Mouse (Mus musculus) liver, embryonic 16.5 days (tissue): ENCODE results near the gene AC141477.1. TPM values are rescaled to one million over a fixed set of nuclear protein-coding genes. Genes with fewer than 3 reads are reported as not detected.

ENCODE experiments used
- ATAC-seq: fragments of 200-750 bp; cut with Nextera tagmentation; 2 replicates; pipeline ENCODE4 v1.8.0; 2017; ENCODE audit warnings: low read depth, mild to moderate bottlenecking, moderate number of reproducible peaks, moderate library complexity
- H3K27ac ChIP-seq: fragments of 300-500 bp; sonication (generic); 2 replicates; pipeline ENCODE4 v1.5.1; 2014; ENCODE audit warnings: mild to moderate bottlenecking, low read length
- H3K27me3 ChIP-seq: fragments of 300-500 bp; sonication (generic); 2 replicates; pipeline ENCODE4 v1.6.1; 2014; ENCODE audit warnings: low read depth, low read length, mixed read lengths; ENCODE audit not compliant: control insufficient read depth, insufficient read depth
- H3K36me3 ChIP-seq: fragments of 300-500 bp; sonication (generic); 2 replicates; pipeline ENCODE4 v1.6.1; 2014; ENCODE audit warnings: mild to moderate bottlenecking; ENCODE audit not compliant: control insufficient read depth, insufficient read depth
- H3K4me1 ChIP-seq: fragments of 300-500 bp; sonication (generic); 2 replicates; pipeline ENCODE4 v1.6.1; 2014; ENCODE audit warnings: low read depth, low read length, mixed read lengths; ENCODE audit not compliant: control insufficient read depth
- H3K4me2 ChIP-seq: fragments of 300-500 bp; sonication (generic); 2 replicates; pipeline ENCODE4 v1.6.1; 2014; ENCODE audit warnings: low read depth, low read length, mixed read lengths
- H3K4me3 ChIP-seq: fragments of 300-500 bp; sonication (generic); 2 replicates; pipeline ENCODE4 v1.5.1; 2014; ENCODE audit warnings: low read depth, mild to moderate bottlenecking, low read length
- H3K9ac ChIP-seq: fragments of 300-500 bp; sonication (generic); 2 replicates; pipeline ENCODE4 v1.6.1; 2014; ENCODE audit warnings: low read depth, low read length
- H3K9me3 ChIP-seq: fragments of 300-500 bp; sonication (generic); replicated peaks from 2 replicates; pipeline ENCODE4 v1.6.1; 2016; ENCODE audit warnings: low read length; ENCODE audit not compliant: control insufficient read depth
- WGBS: fragments of 180-500 bp; shearing (Covaris S2); extraction: QIAGEN DNeasy Blood & Tissue Kit; methylation state at CpG from one replicate; pipeline ENCODE4 v1.1.7; 2014; ENCODE audit not compliant: insufficient replicate concordance; 5-methylcytosine and 5-hydroxymethylcytosine counted together
- polyA plus RNA-seq: library from polyadenylated mRNA; unstranded; fragments of >200 nt; fragmentation: Nextera tagmentation; extraction: Ambion mirVana; gene quantifications from 2 replicates; pipeline ENCODE4 v1.2.1, GENCODE M21; 2015

Gene AC141477.1
- polyA plus RNA-seq: not detected in 2 replicates

- H3K4me3 ChIP-seq: peak within 1 kb of the TSS; percentile 92
Observed at GRCm38 (mm10) chr10:76440281-76440680, at the start of gene AC141477.1. Gene AC141477.1, minus strand, starts transcription at chr10:76440444.

GRCm38 (mm10) chr10:76489205-76489604 is 49.0 kb upstream of the AC141477.1 start:
- Histone ChIP-seq H3K36me3 (peaks cover 23% of the 10 kb centered on the region), H3K4me3 (no peak overlapping the region), H3K9ac (no peak overlapping the region), H3K9me3 (no peaks in the 10 kb centered on the region), H3K27me3 (no peaks in the 10 kb centered on the region), H3K4me2 (no peak overlapping the region), H3K4me1 (peaks cover 5% of the 10 kb centered on the region; the same call in 1 of the 2 replicates), H3K27ac (no peak overlapping the region)
- no peak for ATAC-seq
- 62% methylated on average over 15 of the region's 15 CpGs for WGBS

More at GRCm38 (mm10) chr10:76440281-76440680, at the start of gene AC141477.1:
- no peak for ATAC-seq
- no peaks in the 10 kb centered on the region for H3K9me3 ChIP-seq
- no peaks in the 10 kb centered on the region for H3K27me3 ChIP-seq
- H3K4me1 ChIP-seq: peaks cover 20% of the 10 kb centered on the region
- 88% methylated on average over 17 of the region's 17 CpGs for WGBS
- H3K4me2 ChIP-seq: peak within 1 kb of the TSS; percentile 78
- no peak within 1 kb of the TSS for H3K9ac ChIP-seq
- H3K36me3 ChIP-seq: peaks cover 19% of the 10 kb centered on the region
- no peak within 1 kb of the TSS for H3K27ac ChIP-seq

GRCm38 (mm10) chr10:76488265-76488664 is 48.0 kb upstream of the AC141477.1 start:
- no peak overlapping the region for H3K9ac ChIP-seq
- peak; percentile 76 for ATAC-seq
- H3K27ac ChIP-seq: no peak overlapping the region; the same call in 1 of the 2 replicates
- H3K27me3 ChIP-seq: no peaks in the 10 kb centered on the region
- H3K4me2 ChIP-seq: no peak overlapping the region
- no peaks in the 10 kb centered on the region for H3K9me3 ChIP-seq
- H3K4me1 ChIP-seq: peaks cover under 1% of the 10 kb centered on the region; the same call in 1 of the 2 replicates
- H3K36me3 ChIP-seq: peaks cover 25% of the 10 kb centered on the region
- WGBS: 30% methylated on average over 8 of the region's 8 CpGs
- no peak overlapping the region for H3K4me3 ChIP-seq

GRCm38 (mm10) chr10:76486302-76486701 is 46.1 kb upstream of the AC141477.1 start:
- peaks cover 25% of the 10 kb centered on the region for H3K36me3 ChIP-seq
- no peak for ATAC-seq
- no peak overlapping the region for H3K27ac ChIP-seq
- no peak overlapping the region for H3K4me2 ChIP-seq
- no peak overlapping the region for H3K4me3 ChIP-seq
- H3K9me3 ChIP-seq: no peaks in the 10 kb centered on the region
- WGBS: 61% methylated on average over 2 of the region's 2 CpGs
- H3K9ac ChIP-seq: no peak overlapping the region
- H3K4me1 ChIP-seq: no peaks in the 10 kb centered on the region
- no peaks in the 10 kb centered on the region for H3K27me3 ChIP-seq

GRCm38 (mm10) chr10:76481480-76481879 is 41.2 kb upstream of the AC141477.1 start:
- no peak overlapping the region for H3K27ac ChIP-seq
- no peak overlapping the region for H3K4me2 ChIP-seq
- ATAC-seq: no peak
- H3K27me3 ChIP-seq: no peaks in the 10 kb centered on the region
- H3K9ac ChIP-seq: no peak overlapping the region
- 67% methylated on average over 6 of the region's 6 CpGs for WGBS
- H3K4me1 ChIP-seq: no peaks in the 10 kb centered on the region
- H3K4me3 ChIP-seq: no peak overlapping the region
- H3K36me3 ChIP-seq: peaks cover 38% of the 10 kb centered on the region
- H3K9me3 ChIP-seq: no peaks in the 10 kb centered on the region

- Histone ChIP-seq H3K36me3 (peaks cover 39% of the 10 kb centered on the region), H3K9ac (no peak overlapping the region), H3K4me1 (no peaks in the 10 kb centered on the region), H3K27ac (no peak overlapping the region), H3K27me3 (no peaks in the 10 kb centered on the region), H3K4me3 (no peak overlapping the region), H3K9me3 (no peaks in the 10 kb centered on the region), H3K4me2 (no peak overlapping the region)
- 89% methylated on average over 13 of the region's 13 CpGs for WGBS
- no peak for ATAC-seq
Observed at GRCm38 (mm10) chr10:76480851-76481250, 40.6 kb upstream of the AC141477.1 start.

- no peak overlapping the region for H3K4me2 ChIP-seq
- no peak overlapping the region for H3K27ac ChIP-seq
- H3K4me3 ChIP-seq: no peak overlapping the region
- no peak overlapping the region for H3K9ac ChIP-seq
- H3K36me3 ChIP-seq: peaks cover 31% of the 10 kb centered on the region
- no peaks in the 10 kb centered on the region for H3K27me3 ChIP-seq
- ATAC-seq: no peak
- H3K9me3 ChIP-seq: no peaks in the 10 kb centered on the region
- 85% methylated on average over 5 of the region's 5 CpGs for WGBS
- H3K4me1 ChIP-seq: no peaks in the 10 kb centered on the region; the same call in 1 of the 2 replicates
Observed at GRCm38 (mm10) chr10:76473759-76474158, 33.5 kb upstream of the AC141477.1 start.

GRCm38 (mm10) chr10:76468203-76469162 is 28.2 kb upstream of the AC141477.1 start, which contains the start of the genes Mcm3ap and Ybey:
Gene Mcm3ap, plus strand, starts transcription at chr10:76468927.
Gene Ybey, minus strand, starts transcription at chr10:76469114.
- Histone ChIP-seq H3K4me3 (peak within 1 kb of the TSS; percentile 73), H3K9me3 (no peaks in the 10 kb centered on the region), H3K4me1 (peaks cover 2% of the 10 kb centered on the region; the same call in 1 of the 2 replicates), H3K27me3 (no peaks in the 10 kb centered on the region), H3K36me3 (peaks cover 11% of the 10 kb centered on the region), H3K4me2 (peak within 1 kb of the TSS; percentile 75), H3K27ac (peak within 1 kb of the TSS; percentile 91), H3K9ac (peak within 1 kb of the TSS; percentile 91)
- peak; percentile 93 for ATAC-seq
- WGBS: 1% methylated on average over 55 of the region's 55 CpGs

- no peak overlapping the region for H3K4me3 ChIP-seq
- H3K27ac ChIP-seq: no peak overlapping the region
- no peak overlapping the region for H3K9ac ChIP-seq
- peaks cover 1% of the 10 kb centered on the region; the same call in 1 of the 2 replicates for H3K4me1 ChIP-seq
- H3K36me3 ChIP-seq: no peaks in the 10 kb centered on the region
- no peak overlapping the region for H3K4me2 ChIP-seq
- ATAC-seq: no peak
- H3K9me3 ChIP-seq: 0 out of 2 replicates have a peak, but pooled peaks cover 2% of the 10 kb centered on the region
- WGBS: 73% methylated on average over 6 of the region's 6 CpGs
- no peaks in the 10 kb centered on the region for H3K27me3 ChIP-seq
Observed at GRCm38 (mm10) chr10:76462721-76463120, 22.5 kb upstream of the AC141477.1 start.
